Mouse (Mus musculus) hindbrain, embryonic 16.5 days (tissue): ENCODE results near the gene Kctd7. TPM values are rescaled to one million over a fixed set of nuclear protein-coding genes. Genes with fewer than 3 reads are reported as not detected.

Source experiments
- ATAC-seq: fragments of 200-750 bp; cut with Nextera tagmentation; 2 replicates; pipeline ENCODE4 v1.8.0; 2017; ENCODE audit warnings: moderate TSS enrichment, moderate library complexity
- H3K27ac ChIP-seq: fragments of 300-500 bp; sonication (generic); 2 replicates; pipeline ENCODE4 v1.5.1; 2014; ENCODE audit warnings: low read depth, mild to moderate bottlenecking, control low read depth, low read length, moderate library complexity
- H3K27me3 ChIP-seq: fragments of 300-500 bp; sonication (generic); replicated peaks from 2 replicates; pipeline ENCODE4 v1.6.1; 2014; ENCODE audit warnings: low read length; ENCODE audit not compliant: control insufficient read depth, insufficient read depth
- H3K36me3 ChIP-seq: fragments of 300-500 bp; sonication (generic); 2 replicates; pipeline ENCODE4 v1.6.1; 2014; ENCODE audit warnings: mild to moderate bottlenecking, low read length, moderate library complexity, mixed read lengths; ENCODE audit not compliant: control insufficient read depth, insufficient read depth
- H3K4me1 ChIP-seq: fragments of 300-500 bp; sonication (generic); 2 replicates; pipeline ENCODE4 v1.6.1; 2014; ENCODE audit warnings: low read depth, low read length; ENCODE audit not compliant: control insufficient read depth, insufficient read depth
- H3K4me2 ChIP-seq: fragments of 300-500 bp; sonication (generic); 2 replicates; pipeline ENCODE4 v1.6.1; 2014; ENCODE audit warnings: mild to moderate bottlenecking, low read length, control low read depth, moderate library complexity
- H3K4me3 ChIP-seq: fragments of 300-500 bp; sonication (generic); 2 replicates; pipeline ENCODE4 v1.5.1; 2014; ENCODE audit warnings: mild to moderate bottlenecking, low read length, control low read depth, moderate library complexity
- H3K9ac ChIP-seq: fragments of 300-500 bp; sonication (generic); 2 replicates; pipeline ENCODE4 v1.6.1; 2014; ENCODE audit warnings: low read depth, mild to moderate bottlenecking, control low read depth, low read length, moderate library complexity
- H3K9me3 ChIP-seq: fragments of 300-500 bp; sonication (generic); 2 replicates; pipeline ENCODE4 v1.6.1; 2014; ENCODE audit warnings: mild to moderate bottlenecking, low read length, moderate library complexity; ENCODE audit not compliant: control insufficient read depth
- WGBS: fragments of 180-500 bp; shearing (Covaris S2); extraction: QIAGEN DNeasy Blood & Tissue Kit; methylation state at CpG from one replicate; pipeline ENCODE4 v1.1.7; 2014; 5-methylcytosine and 5-hydroxymethylcytosine counted together
- polyA plus RNA-seq: library from polyadenylated mRNA; unstranded; fragments of >200 nt; fragmentation: Nextera tagmentation; extraction: Ambion mirVana; gene quantifications from 2 replicates; pipeline ENCODE4 v1.2.1, GENCODE M21; 2015

Gene Kctd7
- polyA plus RNA-seq = 18.9 and 19.5 TPM in 2 replicates

GRCm38 (mm10) chr5:130144334-130145312 lies at the start of gene Kctd7:
TSS of gene Kctd7 (plus strand) at chr5:130144861.
- Histone ChIP-seq H3K36me3 (peaks cover 7% of the 10 kb centered on the region), H3K4me1 (peaks cover 16% of the 10 kb centered on the region), H3K9me3 (no peaks in the 10 kb centered on the region), H3K4me3 (peak within 1 kb of the TSS; percentile 71), H3K4me2 (peak within 1 kb of the TSS; percentile 80), H3K27me3 (no peaks in the 10 kb centered on the region), H3K27ac (peak within 1 kb of the TSS; percentile 87), H3K9ac (peak within 1 kb of the TSS; percentile 80)
- WGBS = under 1% methylated on average over 66 of the region's 66 CpGs
- ATAC-seq = peak; percentile 98

- Histone ChIP-seq H3K27ac (no peak overlapping the region), H3K36me3 (peaks cover 2% of the 10 kb centered on the region), H3K4me1 (no peaks in the 10 kb centered on the region), H3K4me3 (no peak overlapping the region), H3K9ac (no peak overlapping the region), H3K27me3 (no peaks in the 10 kb centered on the region), H3K9me3 (no peaks in the 10 kb centered on the region), H3K4me2 (no peak overlapping the region)
- no peak for ATAC-seq
- 54% methylated on average over 12 of the region's 12 CpGs for WGBS
Observed at GRCm38 (mm10) chr5:130096754-130097153, 47.9 kb upstream of the Kctd7 start.

- no peaks in the 10 kb centered on the region for H3K27me3 ChIP-seq
- no peak overlapping the region for H3K27ac ChIP-seq
- WGBS = 84% methylated on average over 2 of the region's 2 CpGs
- H3K4me3 ChIP-seq = no peak overlapping the region
- no peak overlapping the region for H3K4me2 ChIP-seq
- no peaks in the 10 kb centered on the region for H3K4me1 ChIP-seq
- H3K9me3 ChIP-seq = no peaks in the 10 kb centered on the region
- H3K9ac ChIP-seq = no peak overlapping the region
- no peak for ATAC-seq
- peaks cover 11% of the 10 kb centered on the region for H3K36me3 ChIP-seq
Observed at GRCm38 (mm10) chr5:130097837-130098236, 46.8 kb upstream of the Kctd7 start.

- WGBS = 94% methylated on average over 17 of the region's 17 CpGs
- ATAC-seq = no peak
- peaks cover 18% of the 10 kb centered on the region for H3K36me3 ChIP-seq
- no peak overlapping the region for H3K27ac ChIP-seq
- H3K4me1 ChIP-seq = no peaks in the 10 kb centered on the region
- no peak overlapping the region for H3K9ac ChIP-seq
- no peak overlapping the region for H3K4me2 ChIP-seq
- H3K4me3 ChIP-seq = no peak overlapping the region
- H3K9me3 ChIP-seq = no peaks in the 10 kb centered on the region
- H3K27me3 ChIP-seq = no peaks in the 10 kb centered on the region
Observed at GRCm38 (mm10) chr5:130101724-130102123, 42.9 kb upstream of the Kctd7 start.

- no peak for ATAC-seq
- Histone ChIP-seq H3K4me3 (no peak overlapping the region), H3K36me3 (peaks cover 5% of the 10 kb centered on the region; the same call in 1 of the 2 replicates)
Observed at GRCm38 (mm10) chr5:130109348-130109747, 35.3 kb upstream of the Kctd7 start.

GRCm38 (mm10) chr5:130110632-130111464 lies 33.8 kb upstream of the Kctd7 start:
- no peak for ATAC-seq
- H3K27ac ChIP-seq = no peak overlapping the region
- no peaks in the 10 kb centered on the region for H3K9me3 ChIP-seq
- H3K27me3 ChIP-seq = no peaks in the 10 kb centered on the region
- no peak overlapping the region for H3K4me2 ChIP-seq
- no peak overlapping the region for H3K4me3 ChIP-seq
- no peak overlapping the region for H3K9ac ChIP-seq
- peaks cover 4% of the 10 kb centered on the region; the same call in 1 of the 2 replicates for H3K36me3 ChIP-seq
- H3K4me1 ChIP-seq = no peaks in the 10 kb centered on the region
- 83% methylated on average over 12 of the region's 12 CpGs for WGBS

More at GRCm38 (mm10) chr5:130109348-130109747, 35.3 kb upstream of the Kctd7 start:
- Histone ChIP-seq H3K27ac (no peak overlapping the region), H3K27me3 (no peaks in the 10 kb centered on the region), H3K4me2 (no peak overlapping the region), H3K9ac (no peak overlapping the region), H3K9me3 (no peaks in the 10 kb centered on the region), H3K4me1 (no peaks in the 10 kb centered on the region)
- 91% methylated on average over 3 of the region's 3 CpGs for WGBS

- peaks cover 4% of the 10 kb centered on the region; the same call in 1 of the 2 replicates for H3K36me3 ChIP-seq
- no peak overlapping the region for H3K4me3 ChIP-seq
- no peak overlapping the region for H3K4me2 ChIP-seq
- ATAC-seq = no peak
- no peaks in the 10 kb centered on the region for H3K4me1 ChIP-seq
- no peaks in the 10 kb centered on the region for H3K9me3 ChIP-seq
- H3K27ac ChIP-seq = no peak overlapping the region
- H3K9ac ChIP-seq = no peak overlapping the region
- no peaks in the 10 kb centered on the region for H3K27me3 ChIP-seq
Observed at GRCm38 (mm10) chr5:130112653-130113052, 32.0 kb upstream of the Kctd7 start.

GRCm38 (mm10) chr5:130116116-130116515 lies 28.5 kb upstream of the Kctd7 start:
- peaks cover 4% of the 10 kb centered on the region; the same call in 1 of the 2 replicates for H3K36me3 ChIP-seq
- no peak overlapping the region for H3K4me3 ChIP-seq
- H3K27me3 ChIP-seq = no peaks in the 10 kb centered on the region
- no peak for ATAC-seq
- H3K9ac ChIP-seq = no peak overlapping the region
- H3K4me1 ChIP-seq = no peaks in the 10 kb centered on the region; the same call in 1 of the 2 replicates
- no peaks in the 10 kb centered on the region for H3K9me3 ChIP-seq
- H3K27ac ChIP-seq = no peak overlapping the region
- 91% methylated on average over 12 of the region's 12 CpGs for WGBS
- no peak overlapping the region for H3K4me2 ChIP-seq

- no peak overlapping the region for H3K9ac ChIP-seq
- H3K27ac ChIP-seq = no peak overlapping the region
- no peak overlapping the region for H3K4me2 ChIP-seq
- H3K36me3 ChIP-seq = peaks cover 4% of the 10 kb centered on the region; the same call in 1 of the 2 replicates
- no peaks in the 10 kb centered on the region for H3K27me3 ChIP-seq
- no peak overlapping the region for H3K4me3 ChIP-seq
- ATAC-seq = no peak
- no peaks in the 10 kb centered on the region; the same call in 1 of the 2 replicates for H3K4me1 ChIP-seq
- WGBS = 86% methylated on average over 7 of the region's 7 CpGs
- no peaks in the 10 kb centered on the region for H3K9me3 ChIP-seq
Observed at GRCm38 (mm10) chr5:130116857-130117256, 27.8 kb upstream of the Kctd7 start.
